Mouse (Mus musculus): ENCODE data around the gene Nbl1.

Gene Nbl1

DNA sequence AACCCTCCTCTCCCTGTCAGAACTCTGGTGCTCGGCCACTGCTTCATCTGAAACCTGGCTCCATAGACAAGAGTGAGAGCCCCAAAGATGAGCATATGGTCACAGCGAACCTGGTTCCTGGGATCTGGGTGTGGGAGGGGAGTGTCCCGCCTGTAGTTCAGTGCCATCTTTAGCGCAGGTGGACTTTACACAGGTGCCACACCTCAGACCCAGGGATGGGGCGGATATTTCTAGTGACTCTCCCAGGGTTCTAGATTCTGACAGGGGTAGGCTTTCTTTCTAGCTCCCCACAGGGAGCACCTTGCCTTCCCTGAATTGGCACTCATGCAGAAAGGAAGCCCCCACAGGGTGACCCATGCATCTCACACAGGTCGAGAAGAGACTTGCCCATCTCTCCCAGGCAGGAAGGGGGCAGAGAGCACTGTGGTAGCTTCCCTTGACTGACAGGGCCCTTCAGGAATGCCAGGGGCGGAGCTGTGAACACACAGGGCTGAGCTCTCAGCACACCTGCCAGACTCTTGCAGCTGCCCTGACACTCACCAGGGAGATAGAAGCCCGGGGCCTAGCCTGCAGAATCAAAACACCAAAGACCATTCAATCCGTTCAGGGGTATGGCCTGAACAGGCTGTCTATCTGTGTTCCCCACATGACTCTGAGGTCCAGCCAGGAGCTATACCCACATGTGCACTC, 3.7 kb downstream of the Nbl1 start:
- no peak for DNase-seq (ENCODE audit: low read depth, low spot score)
- no peaks in the 10 kb centered on the region; the same call in 1 of the 2 replicates for H3K27me3 ChIP-seq (ENCODE audit: control insufficient read depth, insufficient read depth, low read length, poor library complexity, severe bottlenecking)

GRCm38 (mm10) chr4:139086984-139087383, 5.8 kb downstream of the Nbl1 start:
- H3K27me3 ChIP-seq (ENCODE audit: control insufficient read depth, insufficient read depth, low read length, poor library complexity, severe bottlenecking), result no peaks in the 10 kb centered on the region
- peak; percentile 66 for DNase-seq (ENCODE audit: low read depth, low spot score)
- H3K36me3 ChIP-seq (ENCODE audit: control insufficient read depth, insufficient read depth, low read length, poor library complexity, severe bottlenecking), result no peaks in the 10 kb centered on the region

More for the DNA sequence above, 3.7 kb downstream of the Nbl1 start:
- no peaks in the 10 kb centered on the region for H3K36me3 ChIP-seq (ENCODE audit: control insufficient read depth, insufficient read depth, low read length, poor library complexity, severe bottlenecking)

DNA sequence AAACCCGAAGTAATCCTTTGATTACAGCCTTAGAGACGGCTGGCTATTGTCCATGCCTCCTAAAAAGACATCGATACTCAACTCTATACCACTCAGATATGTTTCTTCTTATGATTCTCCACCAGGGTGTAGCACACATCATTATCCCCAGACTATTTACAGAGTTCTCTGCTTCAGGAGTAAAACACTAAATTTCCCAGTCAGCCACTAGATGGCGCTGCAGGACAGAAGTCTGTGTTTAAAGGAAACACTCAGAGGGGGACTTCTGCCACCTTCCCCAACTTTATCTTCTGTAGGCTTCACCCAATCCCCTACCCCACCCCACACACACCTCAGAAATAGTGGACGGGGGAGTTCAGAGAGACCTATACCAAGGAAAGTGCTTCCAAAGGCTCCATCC, 6.8 kb downstream of the Nbl1 start:
- H3K27me3 ChIP-seq (ENCODE audit: control insufficient read depth, insufficient read depth, low read length, poor library complexity, severe bottlenecking), result no peaks in the 10 kb centered on the region
- H3K36me3 ChIP-seq (ENCODE audit: control insufficient read depth, insufficient read depth, low read length, poor library complexity, severe bottlenecking), result no peaks in the 10 kb centered on the region
- DNase-seq (ENCODE audit: low read depth, low spot score), result peak; percentile 91

DNA sequence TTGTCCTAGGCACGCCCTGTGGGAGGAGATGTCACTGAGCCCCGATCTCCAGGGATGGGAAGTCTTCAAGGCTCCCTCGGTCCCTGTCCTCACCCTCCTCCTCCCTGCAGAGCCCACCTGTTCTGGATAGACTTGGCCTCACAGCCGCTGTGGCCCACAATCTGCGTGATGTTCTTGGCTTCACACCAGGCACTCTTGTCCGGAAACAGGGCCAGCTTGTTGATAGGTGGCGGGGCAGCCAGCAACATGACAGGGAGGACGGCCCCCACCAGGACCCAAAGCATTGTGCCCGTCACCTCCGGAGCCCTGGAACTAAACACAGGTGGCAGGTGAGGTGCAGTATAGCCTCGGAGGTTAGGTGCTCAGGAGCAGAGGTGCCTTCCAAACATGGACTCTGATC, 7.5 kb downstream of the Nbl1 start:
- no peaks in the 10 kb centered on the region for H3K27me3 ChIP-seq (ENCODE audit: control insufficient read depth, insufficient read depth, low read length, poor library complexity, severe bottlenecking)

DNA sequence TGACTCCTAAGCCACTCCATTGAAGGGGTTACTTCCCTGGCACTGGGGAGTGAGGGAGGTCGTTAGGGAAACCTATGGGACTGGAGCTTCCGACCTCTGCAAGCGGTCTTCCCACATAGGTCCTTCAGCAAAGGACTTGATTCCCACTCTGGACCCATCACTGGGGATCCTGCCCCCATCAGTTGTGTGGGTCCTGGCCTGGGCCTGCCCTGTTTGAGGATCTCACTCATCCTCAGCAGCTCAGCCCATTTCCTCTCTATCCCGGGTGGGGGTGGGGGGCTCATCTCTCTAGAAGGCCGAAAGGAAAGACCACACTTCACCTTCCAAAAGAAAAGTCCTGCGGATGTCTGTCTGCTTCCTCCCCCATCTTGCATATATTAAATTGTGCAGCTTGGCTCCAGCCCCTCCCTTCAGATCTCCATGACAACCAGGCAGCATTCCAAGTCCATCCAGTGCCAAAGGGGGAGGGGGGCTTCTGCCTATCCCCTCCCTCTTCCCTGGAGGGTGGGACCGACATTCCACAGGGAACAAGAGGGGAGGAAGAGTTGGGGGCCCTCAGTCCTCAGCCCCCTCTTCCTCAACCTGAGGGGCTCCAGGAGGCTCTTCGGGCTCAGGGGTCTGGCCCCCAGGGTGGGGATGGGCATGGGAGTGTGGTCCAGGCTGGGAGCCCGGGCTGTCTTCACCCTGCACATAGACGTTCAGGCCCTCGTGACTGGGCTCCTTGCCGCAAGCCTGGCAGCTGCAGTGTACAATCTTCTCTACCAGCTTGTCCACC, 9.8 kb downstream of the Nbl1 start:
- Histone ChIP-seq H3K36me3 (ENCODE audit: control insufficient read depth, insufficient read depth, low read length, poor library complexity, severe bottlenecking) (no peaks in the 10 kb centered on the region), H3K27me3 (ENCODE audit: control insufficient read depth, insufficient read depth, low read length, poor library complexity, severe bottlenecking) (no peaks in the 10 kb centered on the region; the same call in 1 of the 2 replicates)
- DNase-seq (ENCODE audit: low read depth, low spot score), result no peak

More for the DNA sequence above, 7.5 kb downstream of the Nbl1 start:
- DNase-seq (ENCODE audit: low read depth, low spot score), result no peak
- H3K36me3 ChIP-seq (ENCODE audit: control insufficient read depth, insufficient read depth, low read length, poor library complexity, severe bottlenecking), result no peaks in the 10 kb centered on the region

DNA sequence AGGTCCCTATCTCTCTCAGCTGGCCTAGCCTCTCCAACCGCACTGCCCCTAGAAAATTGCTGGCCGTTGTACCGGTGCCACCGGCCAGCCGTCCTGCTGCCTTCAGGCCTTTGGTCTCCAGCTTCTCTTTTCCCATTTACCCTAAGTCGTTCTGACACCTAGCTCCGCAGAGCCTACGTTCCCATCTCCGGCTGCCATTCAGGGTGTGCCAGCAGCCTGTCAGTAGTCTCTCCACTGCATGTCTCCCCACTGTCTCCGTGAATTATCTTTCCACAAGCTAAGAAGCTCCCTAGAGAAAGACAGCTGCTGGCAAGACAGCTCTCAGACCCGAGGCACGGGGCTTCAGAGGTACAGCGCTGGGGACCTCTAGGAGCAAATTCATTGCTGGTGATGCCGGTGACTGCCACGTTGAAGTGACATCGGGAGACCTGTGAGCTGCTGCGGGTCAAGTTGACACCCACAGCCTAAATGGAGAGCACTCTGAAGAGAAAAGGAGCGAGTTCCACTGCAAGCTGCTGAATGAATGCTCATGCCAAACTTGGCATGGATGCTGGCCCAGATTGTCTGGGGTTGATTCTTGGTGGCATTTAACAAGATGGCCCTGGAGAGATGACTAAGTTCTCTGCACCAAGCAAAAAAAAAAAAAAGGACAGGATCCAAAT, 11.4 kb downstream of the Nbl1 start:
- Histone ChIP-seq H3K27me3 (ENCODE audit: control insufficient read depth, insufficient read depth, low read length, poor library complexity, severe bottlenecking) (no peaks in the 10 kb centered on the region; the same call in 1 of the 2 replicates), H3K36me3 (ENCODE audit: control insufficient read depth, insufficient read depth, low read length, poor library complexity, severe bottlenecking) (no peaks in the 10 kb centered on the region)
- no peak for DNase-seq (ENCODE audit: low read depth, low spot score)

GRCm38 (mm10) chr4:139080259-139080658, 12.5 kb downstream of the Nbl1 start:
- DNase-seq (ENCODE audit: low read depth, low spot score), result no peak
- no peaks in the 10 kb centered on the region; the same call in 1 of the 2 replicates for H3K27me3 ChIP-seq (ENCODE audit: control insufficient read depth, insufficient read depth, low read length, poor library complexity, severe bottlenecking)

DNA sequence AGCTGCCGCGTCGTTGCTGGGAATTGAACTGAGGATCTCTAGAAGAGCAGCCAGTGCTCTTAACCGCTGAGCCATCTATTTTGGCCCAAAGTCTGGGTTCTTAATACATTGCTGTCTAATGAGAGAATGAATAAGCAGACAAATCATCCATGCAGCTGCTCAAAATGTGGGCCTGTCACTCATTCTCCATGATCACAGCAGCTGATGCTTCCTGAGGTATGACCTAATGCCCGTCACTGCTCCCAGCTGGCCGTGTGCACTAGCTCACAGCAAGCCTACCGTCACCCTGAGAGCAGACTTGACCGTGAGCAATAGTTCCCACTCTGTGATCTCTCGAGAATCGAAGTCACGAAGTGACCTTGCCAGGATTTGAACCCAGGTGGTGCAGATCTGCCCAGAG, 13.4 kb downstream of the Nbl1 start:
- Histone ChIP-seq H3K36me3 (ENCODE audit: control insufficient read depth, insufficient read depth, low read length, poor library complexity, severe bottlenecking) (no peaks in the 10 kb centered on the region), H3K27me3 (ENCODE audit: control insufficient read depth, insufficient read depth, low read length, poor library complexity, severe bottlenecking) (no peaks in the 10 kb centered on the region; the same call in 1 of the 2 replicates)
- no peak for DNase-seq (ENCODE audit: low read depth, low spot score)

More at GRCm38 (mm10) chr4:139080259-139080658, 12.5 kb downstream of the Nbl1 start:
- H3K36me3 ChIP-seq (ENCODE audit: control insufficient read depth, insufficient read depth, low read length, poor library complexity, severe bottlenecking), result no peaks in the 10 kb centered on the region

- no peaks in the 10 kb centered on the region; the same call in 1 of the 2 replicates for H3K27me3 ChIP-seq (ENCODE audit: control insufficient read depth, insufficient read depth, low read length, poor library complexity, severe bottlenecking)
- DNase-seq (ENCODE audit: low read depth, low spot score), result peak; percentile 30
- H3K36me3 ChIP-seq (ENCODE audit: control insufficient read depth, insufficient read depth, low read length, poor library complexity, severe bottlenecking), result no peaks in the 10 kb centered on the region
Observed at GRCm38 (mm10) chr4:139078726-139079125, 14.1 kb downstream of the Nbl1 start.

DNA sequence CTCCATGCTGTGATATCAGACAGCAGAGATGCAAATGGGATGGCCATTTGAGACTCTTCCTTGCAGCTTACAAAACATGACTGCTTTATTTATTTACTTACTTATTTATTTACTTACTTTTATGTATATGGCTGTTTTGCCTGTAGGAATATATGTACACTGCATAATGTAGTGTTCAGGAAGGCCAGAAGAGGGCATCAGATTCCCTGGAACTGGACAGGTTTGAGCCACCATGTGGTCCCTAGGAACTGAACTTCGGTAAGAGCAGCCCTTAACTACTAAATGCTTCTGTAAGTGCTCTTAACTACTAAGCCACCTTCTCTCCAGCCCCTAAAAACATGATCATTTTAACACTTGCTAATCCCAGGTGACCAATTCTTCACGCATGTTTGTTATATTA, 14.5 kb downstream of the Nbl1 start:
- H3K27me3 ChIP-seq (ENCODE audit: control insufficient read depth, insufficient read depth, low read length, poor library complexity, severe bottlenecking), result no peaks in the 10 kb centered on the region; the same call in 1 of the 2 replicates
- peak; percentile 40 for DNase-seq (ENCODE audit: low read depth, low spot score)
- no peaks in the 10 kb centered on the region for H3K36me3 ChIP-seq (ENCODE audit: control insufficient read depth, insufficient read depth, low read length, poor library complexity, severe bottlenecking)

- DNase-seq (ENCODE audit: low read depth, low spot score), result no peak
- Histone ChIP-seq H3K27me3 (ENCODE audit: control insufficient read depth, insufficient read depth, low read length, poor library complexity, severe bottlenecking) (no peaks in the 10 kb centered on the region; the same call in 1 of the 2 replicates), H3K36me3 (ENCODE audit: control insufficient read depth, insufficient read depth, low read length, poor library complexity, severe bottlenecking) (no peaks in the 10 kb centered on the region)
Observed at GRCm38 (mm10) chr4:139075915-139076314, 16.9 kb downstream of the Nbl1 start.

GRCm38 (mm10) chr4:139075041-139075711, 17.6 kb downstream of the Nbl1 start, which contains the start of gene Htr6:
Gene Htr6, minus strand, starts transcription at chr4:139075570.
- DNase-seq (ENCODE audit: low read depth, low spot score), result no peak
- H3K36me3 ChIP-seq (ENCODE audit: control insufficient read depth, insufficient read depth, low read length, poor library complexity, severe bottlenecking), result no peaks in the 10 kb centered on the region
- no peaks in the 10 kb centered on the region; the same call in 1 of the 2 replicates for H3K27me3 ChIP-seq (ENCODE audit: control insufficient read depth, insufficient read depth, low read length, poor library complexity, severe bottlenecking)

GRCm38 (mm10) chr4:139074060-139074459, 18.7 kb downstream of the Nbl1 start:
- H3K27me3 ChIP-seq (ENCODE audit: control insufficient read depth, insufficient read depth, low read length, poor library complexity, severe bottlenecking), result no peaks in the 10 kb centered on the region
- DNase-seq (ENCODE audit: low read depth, low spot score), result no peak
- no peaks in the 10 kb centered on the region for H3K36me3 ChIP-seq (ENCODE audit: control insufficient read depth, insufficient read depth, low read length, poor library complexity, severe bottlenecking)

- H3K27me3 ChIP-seq (ENCODE audit: control insufficient read depth, insufficient read depth, low read length, poor library complexity, severe bottlenecking), result no peaks in the 10 kb centered on the region
- no peaks in the 10 kb centered on the region for H3K36me3 ChIP-seq (ENCODE audit: control insufficient read depth, insufficient read depth, low read length, poor library complexity, severe bottlenecking)
- no peak for DNase-seq (ENCODE audit: low read depth, low spot score)
Observed at GRCm38 (mm10) chr4:139068287-139068686, 24.5 kb downstream of the Nbl1 start.
